Mouse (Mus musculus) CD8-positive naive resting alpha-beta T cell, adult 2 months (primary cell): ENCODE measurements around the gene Txndc12.

Source experiments
- DNase-seq, 2 experiments: peaks; one replicate each; pipeline ENCODE4 v3.0.0; 2022; ENCODE audit warnings: low read depth in 2 of 2, low spot score in 2 of 2

The Txndc12 gene

GRCm38 (mm10) chr4:108834115-108834970 lies at the start of gene Txndc12:
TSS of gene Txndc12 (plus strand) at chr4:108834601.
- peak; percentile 25 to 52 for DNase-seq

DNA sequence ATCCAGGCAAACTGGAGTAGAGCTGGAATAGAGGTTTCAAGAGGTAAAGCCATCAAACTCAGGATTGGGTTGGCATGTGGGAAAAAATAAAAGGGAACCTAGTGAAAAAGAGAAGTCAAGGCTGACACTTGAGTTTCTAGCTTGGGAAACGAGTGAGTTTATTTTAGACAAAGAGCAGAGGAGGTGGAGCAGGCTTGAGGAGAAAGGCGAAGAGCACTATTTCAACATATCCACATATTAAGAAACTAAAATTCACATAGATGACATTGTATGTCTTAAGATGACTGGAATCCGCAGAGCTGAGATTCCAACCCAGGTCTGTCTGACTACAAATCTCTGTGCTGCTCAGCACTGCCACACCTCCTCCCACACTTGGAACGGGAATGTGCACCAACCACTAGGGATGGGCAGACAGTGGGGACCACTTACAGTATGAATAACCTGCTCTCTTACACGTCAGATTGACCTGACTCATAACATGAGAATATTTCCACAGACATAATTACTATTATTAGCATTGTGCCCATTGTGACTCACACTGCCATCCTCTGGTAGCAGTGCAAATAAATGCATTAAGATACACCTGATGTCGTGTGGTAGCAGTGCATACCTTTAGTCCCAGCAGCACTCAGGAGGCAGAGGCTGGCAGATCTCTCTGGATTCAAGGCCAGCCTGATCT lies 45.0 kb upstream of the Txndc12 start:
- no peak for DNase-seq

GRCm38 (mm10) chr4:108790507-108790906 lies 43.9 kb upstream of the Txndc12 start:
- DNase-seq: no peak

DNA sequence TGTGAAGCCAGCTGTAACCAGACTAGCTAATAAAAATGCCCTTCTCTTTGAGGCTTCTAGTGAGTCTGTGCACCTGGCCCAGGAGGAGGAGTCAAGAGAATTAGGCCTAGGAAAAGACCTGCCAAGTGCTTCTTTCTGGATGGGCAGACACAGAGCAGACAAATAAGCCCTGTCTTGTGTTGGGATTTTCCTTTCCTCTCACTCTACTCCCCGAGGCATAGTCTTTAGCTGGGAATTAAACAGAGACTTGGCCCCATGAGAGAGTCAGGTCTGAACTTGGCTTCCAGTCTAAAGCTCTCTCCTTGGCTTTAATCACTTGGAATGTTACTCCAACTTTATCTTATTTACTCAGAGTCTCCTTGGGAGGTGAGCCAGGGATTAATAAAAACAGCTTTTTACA lies 40.5 kb upstream of the Txndc12 start:
- DNase-seq: no peak

DNA sequence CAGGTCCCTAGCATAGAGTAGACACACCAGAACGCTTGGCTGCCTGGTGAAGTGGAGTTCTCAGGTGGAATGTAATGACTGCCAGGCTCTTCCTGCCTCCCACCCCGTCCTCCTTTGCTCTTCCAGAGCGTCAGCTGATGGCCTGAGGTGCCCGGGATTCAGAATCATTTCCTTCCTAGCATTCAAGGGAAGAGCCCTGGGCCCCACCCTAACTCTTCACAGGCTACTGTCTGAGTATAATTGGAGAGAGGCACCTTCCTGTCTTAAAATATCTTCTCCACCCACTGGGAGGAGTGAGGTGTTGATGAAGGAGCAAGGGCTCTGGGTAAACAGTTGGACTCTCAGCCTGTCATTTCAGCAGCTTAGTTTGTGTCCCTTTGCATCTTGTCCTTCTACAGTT lies 37.7 kb upstream of the Txndc12 start:
- no peak for DNase-seq

GRCm38 (mm10) chr4:108798083-108798830 lies 36.1 kb upstream of the Txndc12 start:
- peak in 1 of 2 experiments; percentile 30 for DNase-seq

GRCm38 (mm10) chr4:108803535-108803934 lies 30.9 kb upstream of the Txndc12 start:
- DNase-seq: no peak

GRCm38 (mm10) chr4:108811142-108811541 lies 23.3 kb upstream of the Txndc12 start:
- DNase-seq: no peak

- DNase-seq: no peak
These were observed 22.9 kb upstream of the Txndc12 start for GRCm38 (mm10) chr4:108811550-108811949.

GRCm38 (mm10) chr4:108825677-108826076 lies 8.7 kb upstream of the Txndc12 start:
- no peak for DNase-seq

DNA sequence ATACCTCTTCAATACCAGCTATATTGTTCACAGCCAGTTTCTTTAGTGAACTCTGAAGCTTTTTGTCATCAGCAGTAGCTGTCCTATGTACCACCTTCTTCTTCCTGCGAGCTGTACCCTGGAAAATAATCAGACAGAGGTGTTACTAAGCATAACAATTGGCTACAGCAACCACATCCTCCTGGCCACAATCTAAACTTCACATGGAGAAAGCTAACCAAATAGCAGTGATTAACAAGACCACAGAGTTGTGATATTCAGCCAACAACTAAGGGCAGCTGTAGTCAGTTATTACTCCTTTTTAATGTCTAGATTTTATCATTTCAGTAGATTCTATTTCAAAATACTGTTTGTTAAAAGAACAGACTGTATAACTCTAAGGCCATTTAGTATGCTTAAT lies 8.3 kb upstream of the Txndc12 start:
- no peak for DNase-seq

- DNase-seq: no peak
These were observed 7.8 kb upstream of the Txndc12 start for GRCm38 (mm10) chr4:108826643-108827042.

DNA sequence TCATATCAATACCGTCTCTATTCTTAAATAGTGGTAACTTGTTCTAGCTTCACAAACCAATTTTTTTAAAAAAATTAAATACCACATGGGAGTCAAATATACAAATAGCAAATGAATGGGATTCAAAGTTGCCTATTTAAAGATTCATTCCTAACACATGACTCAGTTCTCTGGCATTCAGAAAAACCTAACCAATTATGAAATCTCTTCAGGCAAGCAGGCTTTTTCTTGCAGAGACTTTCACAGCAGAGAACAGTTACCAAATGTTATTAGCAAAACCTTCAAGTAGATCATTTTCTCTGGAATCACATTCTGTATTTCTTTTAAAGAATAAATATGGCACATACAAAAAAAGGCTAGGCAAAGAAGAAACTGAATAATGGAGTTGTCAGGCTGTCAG lies 3.7 kb upstream of the Txndc12 start:
- no peak for DNase-seq

- DNase-seq: peak; percentile 82 to 86
These were observed 1.2 kb upstream of the Txndc12 start, which contains the start of gene Btf3l4 for GRCm38 (mm10) chr4:108832916-108833827. TSS of gene Btf3l4 (minus strand) at chr4:108833614.

DNA sequence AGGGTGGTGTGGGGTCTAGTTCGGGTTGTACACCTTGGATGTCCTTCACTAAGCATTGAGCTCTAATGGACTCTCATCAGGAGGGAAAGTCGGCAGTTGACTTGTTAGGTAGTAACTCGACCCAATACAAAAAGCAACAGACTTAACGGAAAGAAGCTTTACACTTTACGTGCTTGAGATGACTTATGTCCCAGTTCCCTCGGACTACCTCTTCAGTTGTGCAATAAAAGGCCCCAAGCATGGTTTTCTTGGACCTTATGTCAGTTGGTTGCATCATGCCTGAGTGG lies 630 bp upstream of the Txndc12 start:
- no peak for DNase-seq

DNA sequence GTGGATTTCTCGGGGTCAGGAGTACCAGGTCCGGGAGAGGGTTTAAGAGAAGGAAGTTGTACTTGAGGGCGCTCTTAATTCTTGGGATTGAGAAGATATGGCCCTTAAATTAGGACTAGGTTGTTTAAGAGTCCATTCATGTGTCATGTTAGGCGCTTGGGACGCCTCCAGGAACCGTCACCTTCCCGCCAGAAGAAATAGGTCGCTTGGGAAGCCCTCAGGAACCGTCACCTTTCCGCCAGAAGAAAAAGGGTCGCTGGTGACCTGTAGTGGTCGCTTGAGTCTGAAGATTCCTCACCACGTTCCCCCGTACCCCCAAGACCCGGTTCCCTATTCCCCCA lies 540 bp downstream of the Txndc12 start:
- no peak for DNase-seq

DNA sequence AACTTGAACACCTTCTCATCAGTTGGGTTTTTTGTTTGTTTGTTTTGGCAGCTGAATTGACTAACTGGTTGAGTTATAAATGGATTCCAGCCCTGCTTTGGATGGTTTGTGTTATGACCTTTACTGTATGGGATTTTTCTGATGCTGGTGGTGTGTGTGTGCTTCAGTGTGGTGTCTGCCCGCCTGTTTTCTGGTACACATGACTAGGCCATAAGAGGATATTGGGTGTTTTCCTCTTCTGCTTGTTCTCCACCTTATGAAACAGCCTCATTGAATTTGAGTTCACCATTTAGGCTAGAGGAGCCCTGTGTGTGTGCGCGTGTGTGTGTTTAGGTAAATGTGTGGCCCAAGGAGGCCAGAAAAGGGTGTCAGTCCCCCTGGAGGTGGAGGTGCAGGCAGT lies 1.1 kb downstream of the Txndc12 start:
- no peak for DNase-seq

- no peak for DNase-seq
These were observed 3.6 kb downstream of the Txndc12 start for GRCm38 (mm10) chr4:108838031-108838430.

- no peak for DNase-seq
These were observed 7.6 kb downstream of the Txndc12 start for GRCm38 (mm10) chr4:108841920-108842578.

DNA sequence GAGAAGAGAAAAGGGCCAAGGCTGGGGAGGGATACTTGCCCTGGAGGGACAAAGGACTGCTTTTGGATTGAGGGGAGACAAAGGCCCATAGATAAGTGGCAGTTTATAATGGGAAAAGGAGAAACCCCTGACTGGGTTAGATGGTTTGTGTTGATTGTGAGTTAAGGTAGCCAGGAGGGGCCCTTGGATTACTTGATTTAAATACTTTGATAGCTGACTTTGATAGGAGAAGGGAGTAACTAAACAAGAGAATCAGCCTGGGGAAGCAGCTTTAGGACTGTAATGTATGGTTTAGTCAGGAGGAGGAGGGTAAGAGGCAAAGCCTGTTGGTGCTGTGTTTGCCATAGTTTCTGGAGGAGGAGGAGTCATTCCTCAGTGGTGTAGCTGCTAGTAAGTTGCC lies 8.9 kb downstream of the Txndc12 start:
- DNase-seq: no peak
